Comparison of ENCODE assay signal across 23 mouse cellular contexts in the genomic region with DNA sequence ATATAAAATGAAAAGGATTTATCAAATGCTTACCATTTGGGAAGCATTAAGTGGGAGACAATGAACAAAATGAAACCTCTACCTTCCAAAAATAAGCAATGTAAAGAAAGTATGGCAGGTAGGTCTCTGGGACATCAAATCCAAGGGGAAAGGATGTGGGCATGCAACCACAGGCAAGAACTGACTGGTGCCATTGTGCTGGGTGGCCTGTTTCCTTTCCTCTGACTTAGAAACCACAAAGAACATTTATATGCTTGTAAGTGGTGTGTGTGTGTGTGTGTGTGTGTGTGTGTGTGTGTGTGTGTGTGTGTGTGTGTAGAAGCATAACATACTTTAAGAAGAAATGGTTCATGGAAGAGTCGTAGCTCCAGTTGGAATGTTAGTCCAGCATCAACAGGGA.
DNase-seq lines count a peak whose midpoint lies in the region; ATAC-seq lines count a peak whose summit lies in the region.
"Had no signal": no experiment of that assay in that cellular context is flagged by ENCODE, and none has a peak within 500 bp of the region (broad histone marks: within the 10 kb centered on the region; RNA-seq: fewer than 3 reads in every experiment).

No protein-coding gene starts in this region.

- H3K9ac ChIP-seq in liver, embryonic 11.5 days (ENCODE audit: low read depth, low read length), result no peak overlapping the region

- DNase-seq in 416B (ENCODE audit: low read depth), result peak; percentile 77
- DNase-seq in right cerebral cortex, adult 18-20 months, result no peak
- DNase-seq in liver, embryonic 11.5 days (ENCODE audit: low spot score), result no peak
- DNase-seq in gastrocnemius, adult 18-20 months (ENCODE audit: low spot score), result no peak
- no peak for DNase-seq in lung, postnatal 25 days (ENCODE audit: low spot score)
- DNase-seq: adrenal gland, adult 2 months; adrenal gland, adult 8-10 months; adrenal gland, postnatal 10 days; adrenal gland, postnatal 14 days; adrenal gland, postnatal 25 days; adrenal gland, postnatal 36 days; B cell, adult 2 months; cerebellum, adult 11 months; cerebellum, adult 11-12 months; cerebellum, adult 18-20 months had no signal

- no peaks in the 10 kb centered on the region for H3K36me3 ChIP-seq in liver, embryonic 11.5 days (ENCODE audit: control insufficient read depth, insufficient read depth, low read length)
- H3K36me3 ChIP-seq: G1E had no signal

- H3K4me3 ChIP-seq in liver, embryonic 11.5 days (ENCODE audit: low read depth, low read length), result no peak overlapping the region

- 70% methylated on average over 1 of the region's 1 CpGs for WGBS in liver, embryonic 11.5 days

- no peak overlapping the region for H3K27ac ChIP-seq in liver, embryonic 11.5 days (ENCODE audit: low read depth, low read length)

- H3K9me3 ChIP-seq in liver, embryonic 11.5 days (ENCODE audit: control insufficient read depth, low read length), result no peaks in the 10 kb centered on the region

- no peak overlapping the region for H3K4me2 ChIP-seq in liver, embryonic 11.5 days

- no peaks in the 10 kb centered on the region for H3K27me3 ChIP-seq in liver, embryonic 11.5 days (replicated peaks; ENCODE audit: control insufficient read depth, insufficient read depth, low read length)
- H3K27me3 ChIP-seq: CH12.LX had no signal

- no peaks in the 10 kb centered on the region for H3K4me1 ChIP-seq in liver, embryonic 11.5 days (replicated peaks; ENCODE audit: control insufficient read depth, insufficient read depth, low read length)

- peak; percentile 56 for ATAC-seq in common myeloid progenitor, adult 5-6 weeks (replicated peaks; ENCODE audit: low read depth, poor library complexity, severe bottlenecking)
- ATAC-seq in hematopoietic stem cell, adult 5-6 weeks (replicated peaks in 1 of 2; ENCODE audit: insufficient read depth in 1 of 2, low FRiP score in 2 of 2, low TSS enrichment in 1 of 2, low read depth in 1 of 2, poor library complexity in 2 of 2, severe bottlenecking in 2 of 2), result peak; percentile 53; a peak in 3 of 4 replicates
- peak; percentile 52; the same call in 1 of the 2 replicates for ATAC-seq in megakaryocyte progenitor cell, adult 5-6 weeks (replicated peaks; ENCODE audit: poor library complexity)
- no peak for ATAC-seq in liver, embryonic 11.5 days (replicated peaks; ENCODE audit: low FRiP score)
- ATAC-seq: activated CD4-positive, CD25-positive, alpha-beta regulatory T cell, adult 4 months; CD4-positive, CD25-positive, alpha-beta regulatory T cell, adult 4 months; Patski had no signal
